Mouse (Mus musculus): ENCODE results near the gene Zfp799. TPM values are rescaled to one million over a fixed set of nuclear protein-coding genes. Genes with fewer than 3 reads are reported as not detected.

Zfp799 gene
- 4.9 TPM for polyA plus RNA-seq (2014; fragmentation: Illumina TruSeq; extraction: RNeasy Lipid Tissue Mini Kit (QIAGEN cat#74804); ENCODE audit: low read depth, low replicate concordance)

DNA sequence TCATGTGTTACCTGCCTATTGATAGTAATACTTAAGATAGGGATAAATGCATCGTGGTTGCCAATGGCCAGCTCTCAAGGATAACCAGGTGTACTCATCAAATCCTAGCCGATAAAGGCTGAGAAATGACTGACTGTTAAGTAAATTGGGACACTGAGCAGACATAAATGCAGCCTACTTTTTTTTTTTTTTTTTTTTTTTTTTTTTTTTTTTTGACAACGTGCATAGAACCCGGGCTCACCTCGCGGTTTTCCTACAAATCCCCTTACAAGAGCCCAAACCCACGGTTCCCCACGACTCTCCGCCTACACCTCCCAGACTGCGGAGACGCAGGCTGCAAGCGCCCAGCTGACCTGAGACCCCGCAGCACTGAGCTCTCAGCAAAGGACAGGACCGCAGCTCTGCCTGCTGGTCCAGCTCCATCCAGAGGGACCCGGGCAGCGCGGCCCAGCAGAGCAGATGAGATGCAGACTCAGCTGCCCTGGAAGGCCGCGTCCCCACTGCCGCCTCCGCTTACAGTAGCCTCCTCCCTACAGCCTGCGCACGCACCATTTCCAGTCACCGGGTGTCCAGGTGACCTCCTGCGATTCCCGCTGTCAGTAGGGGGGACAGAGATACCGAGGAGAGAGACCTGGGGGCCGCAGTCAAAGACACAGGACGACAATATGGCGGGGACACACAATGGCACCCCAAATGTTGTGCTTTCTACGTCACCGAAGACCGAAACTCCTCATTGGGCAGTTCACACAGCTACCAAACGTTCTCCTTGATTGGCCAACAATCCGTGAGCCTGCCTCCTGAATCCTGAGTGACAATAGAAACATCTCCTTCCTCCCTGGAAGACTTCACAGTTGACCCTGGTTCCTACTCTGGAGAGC is at the start of gene Zfp799:
Gene Zfp799, minus strand, starts transcription at position 722 of the 878 bp plus-strand sequence.

GRCm38 (mm10) chr17:32809544-32810374 is 20.3 kb downstream of the Zfp799 start, which contains the start of gene Zfp811:
TSS of gene Zfp811 (minus strand) at chr17:32809931.

GRCm38 (mm10) chr17:32788094-32788559 is 41.9 kb downstream of the Zfp799 start, which contains the start of gene Zfp871:
TSS of gene Zfp871 (minus strand) at chr17:32788287.

Other genes starting within 250 kb of the Zfp799 start
- not detected for gene Cyp4f37, start 209.0 kb downstream of the Zfp799 start, polyA plus RNA-seq (2014; fragmentation: Illumina TruSeq; extraction: RNeasy Lipid Tissue Mini Kit (QIAGEN cat#74804); ENCODE audit: low read depth, low replicate concordance)
- gene Cyp4f40, start 171.4 kb downstream of the Zfp799 start, polyA plus RNA-seq (2014; fragmentation: Illumina TruSeq; extraction: RNeasy Lipid Tissue Mini Kit (QIAGEN cat#74804); ENCODE audit: low read depth, low replicate concordance): not detected
- gene Cyp4f15, start 144.6 kb downstream of the Zfp799 start, polyA plus RNA-seq (2014; fragmentation: Illumina TruSeq; extraction: RNeasy Lipid Tissue Mini Kit (QIAGEN cat#74804); ENCODE audit: low read depth, low replicate concordance): 50.1 TPM
- 35.7 TPM for gene Zfp871, start 42.0 kb downstream of the Zfp799 start, polyA plus RNA-seq (2014; fragmentation: Illumina TruSeq; extraction: RNeasy Lipid Tissue Mini Kit (QIAGEN cat#74804); ENCODE audit: low read depth, low replicate concordance)
- not detected for gene Zfp811, start 20.3 kb downstream of the Zfp799 start, polyA plus RNA-seq (2014; fragmentation: Illumina TruSeq; extraction: RNeasy Lipid Tissue Mini Kit (QIAGEN cat#74804); ENCODE audit: low read depth, low replicate concordance)
- gene Zfp870, start 61.4 kb upstream of the Zfp799 start, polyA plus RNA-seq (2014; fragmentation: Illumina TruSeq; extraction: RNeasy Lipid Tissue Mini Kit (QIAGEN cat#74804); ENCODE audit: low read depth, low replicate concordance): 4.7 TPM
- 130 TPM for gene Cyp4f14, start 87.1 kb upstream of the Zfp799 start, polyA plus RNA-seq (2014; fragmentation: Illumina TruSeq; extraction: RNeasy Lipid Tissue Mini Kit (QIAGEN cat#74804); ENCODE audit: low read depth, low replicate concordance)
- gene Cyp4f13, start 117.1 kb upstream of the Zfp799 start, polyA plus RNA-seq (2014; fragmentation: Illumina TruSeq; extraction: RNeasy Lipid Tissue Mini Kit (QIAGEN cat#74804); ENCODE audit: low read depth, low replicate concordance): 21.9 TPM
- 5.4 TPM for gene Zfp472, start 135.6 kb upstream of the Zfp799 start, polyA plus RNA-seq (2014; fragmentation: Illumina TruSeq; extraction: RNeasy Lipid Tissue Mini Kit (QIAGEN cat#74804); ENCODE audit: low read depth, low replicate concordance)
- 7.5 TPM for gene Zfp952, start 162.9 kb upstream of the Zfp799 start, polyA plus RNA-seq (2014; fragmentation: Illumina TruSeq; extraction: RNeasy Lipid Tissue Mini Kit (QIAGEN cat#74804); ENCODE audit: low read depth, low replicate concordance)
- 5.7 TPM for gene Zfp763, start 203.1 kb upstream of the Zfp799 start, polyA plus RNA-seq (2014; fragmentation: Illumina TruSeq; extraction: RNeasy Lipid Tissue Mini Kit (QIAGEN cat#74804); ENCODE audit: low read depth, low replicate concordance)
- gene 4921501E09Rik, start 237.8 kb upstream of the Zfp799 start, polyA plus RNA-seq (2014; fragmentation: Illumina TruSeq; extraction: RNeasy Lipid Tissue Mini Kit (QIAGEN cat#74804); ENCODE audit: low read depth, low replicate concordance): not detected